Mouse (Mus musculus) stomach, postnatal 0 days (tissue): ENCODE data around the gene Gna11.

ENCODE experiments used
- CTCF ChIP-seq: IDR thresholded peaks from 2 replicates; pipeline ENCODE4 v1.5.1; 2016; ENCODE audit warnings: antibody characterized with exemption, low read depth, mild to moderate bottlenecking, moderate library complexity
- EP300 ChIP-seq: optimal IDR thresholded peaks from 2 replicates; pipeline ENCODE3; 2016; ENCODE audit warnings: antibody characterized with exemption

GRCm38 (mm10) chr10:81560719-81561459 is 15.9 kb upstream of the Gna11 start:
- no peak for TF ChIP-seq CTCF
- TF ChIP-seq EP300 = no peak
